Mouse (Mus musculus): ENCODE results near the gene Bard1.

- no peak for TF ChIP-seq TAL1 (IDR thresholded peaks at IDR 0.05; ENCODE audit: low read length)
- no peak for TF ChIP-seq GATA1 (IDR thresholded peaks at IDR 0.05; ENCODE audit: low read length)
These were observed 6.9 kb upstream of the Bard1 start for GRCm38 (mm10) chr1:71109858-71110257.

Measured in erythroblast, embryonic 14.5 days (primary cell).